Mouse (Mus musculus): ENCODE measurements around the gene Unc119.

Gene Unc119

GRCm38 (mm10) chr11:78344328-78344889 is 1.1 kb downstream of the Unc119 start:
- DNase-seq (ENCODE audit: low read depth, low spot score): no peak

- DNase-seq (ENCODE audit: low read depth, low spot score): peak; percentile 90
Observed at GRCm38 (mm10) chr11:78344890-78345715, 1.8 kb downstream of the Unc119 start.

GRCm38 (mm10) chr11:78345801-78346200 is 2.5 kb downstream of the Unc119 start:
- DNase-seq (ENCODE audit: low read depth, low spot score): no peak

- peak; percentile 94 for DNase-seq (ENCODE audit: low read depth, low spot score)
Observed at GRCm38 (mm10) chr11:78346326-78347069, 3.2 kb downstream of the Unc119 start.

- peak; percentile 81 for DNase-seq (ENCODE audit: low read depth, low spot score)
Observed at GRCm38 (mm10) chr11:78347070-78347754, 3.9 kb downstream of the Unc119 start.

GRCm38 (mm10) chr11:78347908-78348307 is 4.6 kb downstream of the Unc119 start:
- no peak for DNase-seq (ENCODE audit: low read depth, low spot score)

GRCm38 (mm10) chr11:78348474-78348873 is 5.2 kb downstream of the Unc119 start:
- DNase-seq (ENCODE audit: low read depth, low spot score): no peak

GRCm38 (mm10) chr11:78349441-78350358 is 6.4 kb downstream of the Unc119 start:
- no peak for DNase-seq (ENCODE audit: low read depth, low spot score)

GRCm38 (mm10) chr11:78353081-78353480 is 9.8 kb downstream of the Unc119 start:
- no peak for DNase-seq (ENCODE audit: low read depth, low spot score)

GRCm38 (mm10) chr11:78354905-78355304 is 11.6 kb downstream of the Unc119 start:
- DNase-seq (ENCODE audit: low read depth, low spot score): no peak

GRCm38 (mm10) chr11:78355471-78356238 is 12.4 kb downstream of the Unc119 start:
- DNase-seq (ENCODE audit: low read depth, low spot score): no peak

- DNase-seq (ENCODE audit: low read depth, low spot score): no peak
Observed at GRCm38 (mm10) chr11:78358330-78359007, 15.2 kb downstream of the Unc119 start.

- DNase-seq (ENCODE audit: low read depth, low spot score): peak; percentile 72
Observed at GRCm38 (mm10) chr11:78360125-78360788, 17.0 kb downstream of the Unc119 start.

- DNase-seq (ENCODE audit: low read depth, low spot score): no peak
Observed at GRCm38 (mm10) chr11:78360789-78361131, 17.5 kb downstream of the Unc119 start.

- no peak for DNase-seq (ENCODE audit: low read depth, low spot score)
Observed at GRCm38 (mm10) chr11:78363309-78364007, 20.2 kb downstream of the Unc119 start.

GRCm38 (mm10) chr11:78364103-78364502 is 20.8 kb downstream of the Unc119 start:
- DNase-seq (ENCODE audit: low read depth, low spot score): no peak

GRCm38 (mm10) chr11:78367456-78368225 is 24.4 kb downstream of the Unc119 start:
- no peak for DNase-seq (ENCODE audit: low read depth, low spot score)

- DNase-seq (ENCODE audit: low read depth, low spot score): no peak
Observed at GRCm38 (mm10) chr11:78370389-78370788, 27.1 kb downstream of the Unc119 start.
